Mouse (Mus musculus): Measurements from ENCODE around the gene Zfp62. TPM values are rescaled to one million over a fixed set of nuclear protein-coding genes. Genes with fewer than 3 reads are reported as not detected.
"Not testable (repeated sequence)": the region's sequence is repeated elsewhere in the genome, so short reads cannot be mapped to it uniquely, and the experiment has no call there.

The Zfp62 gene
- polyA plus RNA-seq, 2 experiments = 5.2 to 10.6 TPM

GRCm38 (mm10) chr11:49186955-49187488 is 16.1 kb upstream of the Zfp62 start, which contains the start of gene Btnl9:
TSS of gene Btnl9 (minus strand) at chr11:49187159.
- Histone ChIP-seq H3K36me3 (replicated peaks; ENCODE audit: control insufficient read depth, insufficient read depth, low read depth) (no peaks in the 10 kb centered on the region), H3K27ac (no peak within 1 kb of the TSS), H3K27me3 (ENCODE audit: control insufficient read depth, insufficient read depth, low read length) (no peaks in the 10 kb centered on the region), H3K4me1 (replicated peaks; ENCODE audit: control insufficient read depth in 2 of 2, insufficient read depth in 2 of 2, low read length in 1 of 2) (no peaks in the 10 kb centered on the region), H3K9ac (replicated peaks) (no peak within 1 kb of the TSS), H3K4me3 (ENCODE audit: insufficient read depth in 1 of 2, low read depth in 2 of 2, low read length in 2 of 2) (no peak within 1 kb of the TSS), H3K4me2 (ENCODE audit: low read depth) (no peak within 1 kb of the TSS), H3K9me3 (ENCODE audit: control insufficient read depth, low read length) (no peaks in the 10 kb centered on the region)
- ATAC-seq (ENCODE audit: insufficient read depth) = no peak
- TF ChIP-seq EP300 (IDR thresholded peaks at IDR 0.05; ENCODE audit: low read depth) (no peak), CTCF (IDR thresholded peaks at IDR 0.05; ENCODE audit: low read depth) (no peak)
- DNase-seq (ENCODE audit: low read depth in 3 of 3, low spot score in 3 of 3) = no peak
- WGBS (ENCODE audit: insufficient replicate concordance) = 54% methylated on average over 8 of the region's 8 CpGs

- Histone ChIP-seq H3K27ac (no peak overlapping the region), H3K36me3 (replicated peaks; ENCODE audit: control insufficient read depth, insufficient read depth, low read depth) (no peaks in the 10 kb centered on the region), H3K4me3 (ENCODE audit: insufficient read depth in 1 of 2, low read depth in 2 of 2, low read length in 2 of 2) (no peak overlapping the region), H3K4me1 (replicated peaks; ENCODE audit: control insufficient read depth in 2 of 2, insufficient read depth in 2 of 2, low read length in 1 of 2) (no peaks in the 10 kb centered on the region), H3K9ac (replicated peaks) (no peak overlapping the region), H3K27me3 (ENCODE audit: control insufficient read depth, insufficient read depth, low read length) (no peaks in the 10 kb centered on the region), H3K4me2 (ENCODE audit: low read depth) (no peak overlapping the region), H3K9me3 (ENCODE audit: control insufficient read depth, low read length) (no peaks in the 10 kb centered on the region)
- WGBS (ENCODE audit: insufficient replicate concordance) = 67% methylated on average over 10 of the region's 10 CpGs
- no peak for ATAC-seq (ENCODE audit: insufficient read depth)
- TF ChIP-seq CTCF (IDR thresholded peaks at IDR 0.05; ENCODE audit: low read depth) (no peak), EP300 (IDR thresholded peaks at IDR 0.05; ENCODE audit: low read depth) (no peak)
- DNase-seq (ENCODE audit: low read depth in 3 of 3, low spot score in 3 of 3) = no peak
These were observed 15.4 kb upstream of the Zfp62 start for GRCm38 (mm10) chr11:49187701-49188100.

GRCm38 (mm10) chr11:49189737-49190136 is 13.4 kb upstream of the Zfp62 start:
- Histone ChIP-seq H3K4me1 (replicated peaks; ENCODE audit: control insufficient read depth in 2 of 2, insufficient read depth in 2 of 2, low read length in 1 of 2) (no peaks in the 10 kb centered on the region; a peak in 1 of 4 replicates), H3K36me3 (replicated peaks; ENCODE audit: control insufficient read depth, insufficient read depth, low read depth) (no peaks in the 10 kb centered on the region), H3K9me3 (ENCODE audit: control insufficient read depth, low read length) (no peaks in the 10 kb centered on the region), H3K27me3 (ENCODE audit: control insufficient read depth, insufficient read depth, low read length) (no peaks in the 10 kb centered on the region), H3K27ac (no peak overlapping the region), H3K9ac (replicated peaks) (no peak overlapping the region), H3K4me3 (ENCODE audit: insufficient read depth in 1 of 2, low read depth in 2 of 2, low read length in 2 of 2) (no peak overlapping the region), H3K4me2 (ENCODE audit: low read depth) (no peak overlapping the region)
- DNase-seq (ENCODE audit: low read depth in 3 of 3, low spot score in 3 of 3) (no peak), ATAC-seq (ENCODE audit: insufficient read depth) (no peak)
- WGBS (ENCODE audit: insufficient replicate concordance) = 1% methylated on average over 7 of the region's 7 CpGs
- TF ChIP-seq EP300 (IDR thresholded peaks at IDR 0.05; ENCODE audit: low read depth) (no peak), CTCF (IDR thresholded peaks at IDR 0.05; ENCODE audit: low read depth) (peak; percentile 73)

GRCm38 (mm10) chr11:49191083-49191482 is 12.0 kb upstream of the Zfp62 start:
- H3K9ac ChIP-seq (replicated peaks) = no peak overlapping the region
- no peaks in the 10 kb centered on the region for H3K36me3 ChIP-seq (replicated peaks; ENCODE audit: control insufficient read depth, insufficient read depth, low read depth)
- no peak for ATAC-seq (ENCODE audit: insufficient read depth)
- H3K27me3 ChIP-seq (ENCODE audit: control insufficient read depth, insufficient read depth, low read length) = no peaks in the 10 kb centered on the region
- H3K4me1 ChIP-seq (replicated peaks; ENCODE audit: control insufficient read depth in 2 of 2, insufficient read depth in 2 of 2, low read length in 1 of 2) = peaks cover 0 to under 1% of the 10 kb centered on the region in 2 experiments; a peak in 1 of 4 replicates
- H3K9me3 ChIP-seq (ENCODE audit: control insufficient read depth, low read length) = no peaks in the 10 kb centered on the region
- H3K4me3 ChIP-seq (ENCODE audit: insufficient read depth in 1 of 2, low read depth in 2 of 2, low read length in 2 of 2) = no peak overlapping the region
- no peak overlapping the region for H3K27ac ChIP-seq
- WGBS (ENCODE audit: insufficient replicate concordance) = 31% methylated on average over 2 of the region's 2 CpGs
- no peak for DNase-seq (ENCODE audit: low read depth in 3 of 3, low spot score in 3 of 3)
- no peak overlapping the region for H3K4me2 ChIP-seq (ENCODE audit: low read depth)
- no peak for TF ChIP-seq EP300 (IDR thresholded peaks at IDR 0.05; ENCODE audit: low read depth)
- no peak for TF ChIP-seq CTCF (IDR thresholded peaks at IDR 0.05; ENCODE audit: low read depth)

GRCm38 (mm10) chr11:49194771-49195170 is 8.3 kb upstream of the Zfp62 start:
- not testable (repeated sequence) for H3K9me3 ChIP-seq (ENCODE audit: control insufficient read depth, low read length); ATAC-seq (ENCODE audit: insufficient read depth); H3K9ac ChIP-seq (replicated peaks); DNase-seq (ENCODE audit: low read depth in 3 of 3, low spot score in 3 of 3); H3K27me3 ChIP-seq (ENCODE audit: control insufficient read depth, insufficient read depth, low read length); H3K27ac ChIP-seq; H3K36me3 ChIP-seq (replicated peaks; ENCODE audit: control insufficient read depth, insufficient read depth, low read depth); H3K4me1 ChIP-seq (replicated peaks; ENCODE audit: control insufficient read depth in 2 of 2, insufficient read depth in 2 of 2, low read length in 1 of 2); H3K4me2 ChIP-seq (ENCODE audit: low read depth); H3K4me3 ChIP-seq (ENCODE audit: insufficient read depth in 1 of 2, low read depth in 2 of 2, low read length in 2 of 2)
- 92% methylated on average over 8 of the region's 9 CpGs for WGBS (ENCODE audit: insufficient replicate concordance)
